Mouse (Mus musculus): Measurements from ENCODE around the gene Foxj2. TPM values are rescaled to one million over a fixed set of nuclear protein-coding genes. Genes with fewer than 3 reads are reported as not detected.

Gene Foxj2
- total and polyA plus RNA-seq, 2 experiments = 1.7 to 3.3 TPM

- peaks cover 32% of the 10 kb centered on the region; the same call in 1 of the 2 replicates for H3K79me2 ChIP-seq (ENCODE audit: control insufficient read depth, insufficient read depth, low read length)
- no peak for TF ChIP-seq POLR2A (IDR thresholded peaks at IDR 0.05; ENCODE audit: extremely low read depth, insufficient read depth, low read length)
- no peak for TF ChIP-seq CTCF (IDR thresholded peaks at IDR 0.05; ENCODE audit: low read depth, low read length)
- 28% methylated on average over 7 of the region's 7 CpGs for WGBS
- peak overlapping the region; percentile 24; the same call in 1 of the 2 replicates for H3K9ac ChIP-seq (ENCODE audit: low read depth, low read length)
- peaks cover 44% of the 10 kb centered on the region for H3K36me3 ChIP-seq (ENCODE audit: control insufficient read depth, insufficient read depth, low read length)
- peak overlapping the region; percentile 85 for H3K27ac ChIP-seq (replicated peaks; ENCODE audit: insufficient read depth, low read depth, low read length)
- peaks cover 30% of the 10 kb centered on the region for H3K4me1 ChIP-seq (ENCODE audit: control insufficient read depth, insufficient read depth, low read length)
- no peak overlapping the region for H3K4me3 ChIP-seq (ENCODE audit: insufficient read depth, low read depth, low read length)
- peak; percentile 74 for DNase-seq (ENCODE audit: extremely low read depth, low read depth, low spot score)
- H3K27me3 ChIP-seq (ENCODE audit: control insufficient read depth, insufficient read depth, low read length) = no peaks in the 10 kb centered on the region
Observed at GRCm38 (mm10) chr6:122879141-122879735, 59.5 kb downstream of the Foxj2 start.

- H3K4me3 ChIP-seq (ENCODE audit: insufficient read depth, low read depth, low read length) = no peak overlapping the region
- H3K79me2 ChIP-seq (ENCODE audit: control insufficient read depth, insufficient read depth, low read length) = peaks cover 27% of the 10 kb centered on the region; the same call in 1 of the 2 replicates
- H3K27ac ChIP-seq (replicated peaks; ENCODE audit: insufficient read depth, low read depth, low read length) = peak overlapping the region; percentile 85
- DNase-seq (ENCODE audit: extremely low read depth, low read depth, low spot score) = peak; percentile 96
- H3K9ac ChIP-seq (ENCODE audit: low read depth, low read length) = peak overlapping the region; percentile 37; the same call in 1 of the 2 replicates
- H3K36me3 ChIP-seq (ENCODE audit: control insufficient read depth, insufficient read depth, low read length) = peaks cover 49% of the 10 kb centered on the region
- TF ChIP-seq CTCF (IDR thresholded peaks at IDR 0.05; ENCODE audit: low read depth, low read length) = no peak
- TF ChIP-seq POLR2A (IDR thresholded peaks at IDR 0.05; ENCODE audit: extremely low read depth, insufficient read depth, low read length) = no peak
- H3K4me1 ChIP-seq (ENCODE audit: control insufficient read depth, insufficient read depth, low read length) = peaks cover 30% of the 10 kb centered on the region
- WGBS = 21% methylated on average over 7 of the region's 7 CpGs
- no peaks in the 10 kb centered on the region for H3K27me3 ChIP-seq (ENCODE audit: control insufficient read depth, insufficient read depth, low read length)
Observed at GRCm38 (mm10) chr6:122879781-122880505, 60.2 kb downstream of the Foxj2 start.

GRCm38 (mm10) chr6:122881287-122881686, 61.6 kb downstream of the Foxj2 start:
- H3K27me3 ChIP-seq (ENCODE audit: control insufficient read depth, insufficient read depth, low read length) = no peaks in the 10 kb centered on the region
- no peak for DNase-seq (ENCODE audit: extremely low read depth, low read depth, low spot score)
- peaks cover 24% of the 10 kb centered on the region for H3K4me1 ChIP-seq (ENCODE audit: control insufficient read depth, insufficient read depth, low read length)
- 92% methylated on average over 12 of the region's 12 CpGs for WGBS
- peaks cover 53% of the 10 kb centered on the region for H3K36me3 ChIP-seq (ENCODE audit: control insufficient read depth, insufficient read depth, low read length)
- peaks cover 18% of the 10 kb centered on the region; the same call in 1 of the 2 replicates for H3K79me2 ChIP-seq (ENCODE audit: control insufficient read depth, insufficient read depth, low read length)
- no peak overlapping the region for H3K4me3 ChIP-seq (ENCODE audit: insufficient read depth, low read depth, low read length)
- no peak overlapping the region for H3K9ac ChIP-seq (ENCODE audit: low read depth, low read length)
- TF ChIP-seq POLR2A (IDR thresholded peaks at IDR 0.05; ENCODE audit: extremely low read depth, insufficient read depth, low read length) = no peak
- no peak for TF ChIP-seq CTCF (IDR thresholded peaks at IDR 0.05; ENCODE audit: low read depth, low read length)
- H3K27ac ChIP-seq (replicated peaks; ENCODE audit: insufficient read depth, low read depth, low read length) = no peak overlapping the region

GRCm38 (mm10) chr6:122883603-122884002, 63.9 kb downstream of the Foxj2 start:
- Histone ChIP-seq H3K27ac (replicated peaks; ENCODE audit: insufficient read depth, low read depth, low read length) (no peak overlapping the region), H3K79me2 (ENCODE audit: control insufficient read depth, insufficient read depth, low read length) (peaks cover 7% of the 10 kb centered on the region; the same call in 1 of the 2 replicates), H3K4me1 (ENCODE audit: control insufficient read depth, insufficient read depth, low read length) (peaks cover 11% of the 10 kb centered on the region), H3K27me3 (ENCODE audit: control insufficient read depth, insufficient read depth, low read length) (no peaks in the 10 kb centered on the region), H3K9ac (ENCODE audit: low read depth, low read length) (no peak overlapping the region), H3K4me3 (ENCODE audit: insufficient read depth, low read depth, low read length) (no peak overlapping the region), H3K36me3 (ENCODE audit: control insufficient read depth, insufficient read depth, low read length) (peaks cover 70% of the 10 kb centered on the region)
- TF ChIP-seq CTCF (IDR thresholded peaks at IDR 0.05; ENCODE audit: low read depth, low read length) (no peak), POLR2A (IDR thresholded peaks at IDR 0.05; ENCODE audit: extremely low read depth, insufficient read depth, low read length) (no peak)
- no peak for DNase-seq (ENCODE audit: extremely low read depth, low read depth, low spot score)
- 92% methylated on average over 9 of the region's 9 CpGs for WGBS

GRCm38 (mm10) chr6:122889599-122889998, 69.9 kb downstream of the Foxj2 start:
- WGBS = 93% methylated on average over 2 of the region's 2 CpGs

More at GRCm38 (mm10) chr6:122889599-122889998, 69.9 kb downstream of the Foxj2 start:
- no peak for DNase-seq (ENCODE audit: extremely low read depth, low read depth, low spot score)
- Histone ChIP-seq H3K4me1 (ENCODE audit: control insufficient read depth, insufficient read depth, low read length) (no peaks in the 10 kb centered on the region), H3K9ac (ENCODE audit: low read depth, low read length) (no peak overlapping the region), H3K36me3 (ENCODE audit: control insufficient read depth, insufficient read depth, low read length) (peaks cover 55% of the 10 kb centered on the region), H3K27ac (replicated peaks; ENCODE audit: insufficient read depth, low read depth, low read length) (no peak overlapping the region), H3K27me3 (ENCODE audit: control insufficient read depth, insufficient read depth, low read length) (no peaks in the 10 kb centered on the region), H3K79me2 (ENCODE audit: control insufficient read depth, insufficient read depth, low read length) (no peaks in the 10 kb centered on the region), H3K4me3 (ENCODE audit: insufficient read depth, low read depth, low read length) (no peak overlapping the region)
- no peak for TF ChIP-seq POLR2A (IDR thresholded peaks at IDR 0.05; ENCODE audit: extremely low read depth, insufficient read depth, low read length)
- TF ChIP-seq CTCF (IDR thresholded peaks at IDR 0.05; ENCODE audit: low read depth, low read length) = no peak
